Mouse (Mus musculus) intestine, postnatal 0 days (tissue): Measurements from ENCODE around the gene Smyd2. TPM values are rescaled to one million over a fixed set of nuclear protein-coding genes. Genes with fewer than 3 reads are reported as not detected.

Experiments used
- ATAC-seq: fragments of 200-750 bp; cut with Nextera tagmentation; 2 replicates; pipeline ENCODE4 v1.8.0; 2017; ENCODE audit warnings: mild to moderate bottlenecking, moderate TSS enrichment, moderate library complexity
- H3K27ac ChIP-seq: fragments of 300-500 bp; sonication (generic); 2 replicates; pipeline ENCODE4 v1.5.1; 2014; ENCODE audit warnings: mild to moderate bottlenecking, low read depth, low read length, moderate library complexity
- H3K27me3 ChIP-seq: fragments of 300-500 bp; sonication (generic); replicated peaks from 2 replicates; pipeline ENCODE4 v1.6.1; 2014; ENCODE audit warnings: low read length, mixed read lengths; ENCODE audit not compliant: control insufficient read depth, insufficient read depth
- H3K36me3 ChIP-seq: fragments of 300-500 bp; sonication (generic); 2 replicates; pipeline ENCODE4 v1.6.1; 2014; ENCODE audit warnings: mild to moderate bottlenecking, moderate library complexity; ENCODE audit not compliant: control insufficient read depth, insufficient read depth
- H3K4me1 ChIP-seq: fragments of 300-500 bp; sonication (generic); replicated peaks from 2 replicates; pipeline ENCODE4 v1.6.1; 2014; ENCODE audit warnings: antibody characterized with exemption, low read length, mixed read lengths; ENCODE audit not compliant: control insufficient read depth, insufficient read depth
- H3K4me2 ChIP-seq: fragments of 300-500 bp; sonication (generic); replicated peaks from 2 replicates; pipeline ENCODE4 v1.6.1; 2014; ENCODE audit warnings: low read depth, mild to moderate bottlenecking, moderate library complexity
- H3K4me3 ChIP-seq: fragments of 300-500 bp; sonication (generic); 2 replicates; pipeline ENCODE4 v1.5.1; 2014; ENCODE audit warnings: low read depth, low read length
- H3K9ac ChIP-seq: fragments of 300-500 bp; sonication (generic); 2 replicates; pipeline ENCODE4 v1.6.1; 2014; ENCODE audit warnings: mild to moderate bottlenecking, low read depth, low read length
- H3K9me3 ChIP-seq: fragments of 300-500 bp; sonication (generic); 2 replicates; pipeline ENCODE4 v1.6.1; 2016; ENCODE audit warnings: mixed run types; ENCODE audit not compliant: control insufficient read depth
- CTCF ChIP-seq: sonication (generic); IDR thresholded peaks from 2 replicates; pipeline ENCODE4 v1.5.1; 2016; ENCODE audit warnings: low read depth, mild to moderate bottlenecking, control low read depth, antibody characterized with exemption, moderate library complexity
- WGBS: fragments of 180-500 bp; shearing (Covaris S2); extraction: QIAGEN DNeasy Blood & Tissue Kit; methylation state at CpG from one replicate; pipeline ENCODE4 v1.1.7; 2014; 5-methylcytosine and 5-hydroxymethylcytosine counted together
- polyA plus RNA-seq: library from polyadenylated mRNA; unstranded; fragments of >200 nt; fragmentation: Nextera tagmentation; extraction: Ambion mirVana; gene quantifications from 2 replicates; pipeline ENCODE4 v1.2.1, GENCODE M21; 2015

Gene Smyd2
- polyA plus RNA-seq, 1 experiment from 2014 or later: 48.1 TPM

DNA sequence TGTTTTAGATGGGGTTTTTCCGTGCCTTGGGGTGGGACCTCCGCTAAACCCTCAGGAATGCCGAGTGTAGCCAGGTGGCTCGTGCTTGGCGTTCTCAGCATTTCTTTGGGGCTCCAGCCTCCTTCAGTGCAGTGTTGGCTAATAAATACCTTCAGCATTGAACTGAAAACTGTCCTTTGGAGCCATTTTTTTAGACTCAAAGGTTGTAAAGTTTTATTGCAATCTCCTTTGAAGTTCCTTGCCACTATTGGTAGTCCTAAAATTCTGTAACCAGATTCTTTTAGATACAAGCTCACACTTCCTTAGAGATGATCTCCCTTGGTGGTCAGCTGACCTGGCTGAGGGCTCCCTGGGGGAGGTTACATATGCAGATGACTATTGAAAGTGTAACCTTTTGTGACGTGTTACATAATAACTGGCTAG lies 46.7 kb downstream of the Smyd2 start:
- Histone ChIP-seq H3K27me3 (no peaks in the 10 kb centered on the region), H3K4me1 (0 out of 2 replicates have a peak, but pooled peaks cover 6% of the 10 kb centered on the region), H3K4me3 (peak overlapping the region; percentile 13; the same call in 1 of the 2 replicates), H3K9me3 (no peaks in the 10 kb centered on the region), H3K4me2 (peak overlapping the region; percentile 57), H3K9ac (no peak overlapping the region), H3K36me3 (no peaks in the 10 kb centered on the region; the same call in 1 of the 2 replicates), H3K27ac (no peak overlapping the region)
- TF ChIP-seq CTCF: no peak
- peak; percentile 63 for ATAC-seq
- 21% methylated on average over 6 of the region's 6 CpGs for WGBS

DNA sequence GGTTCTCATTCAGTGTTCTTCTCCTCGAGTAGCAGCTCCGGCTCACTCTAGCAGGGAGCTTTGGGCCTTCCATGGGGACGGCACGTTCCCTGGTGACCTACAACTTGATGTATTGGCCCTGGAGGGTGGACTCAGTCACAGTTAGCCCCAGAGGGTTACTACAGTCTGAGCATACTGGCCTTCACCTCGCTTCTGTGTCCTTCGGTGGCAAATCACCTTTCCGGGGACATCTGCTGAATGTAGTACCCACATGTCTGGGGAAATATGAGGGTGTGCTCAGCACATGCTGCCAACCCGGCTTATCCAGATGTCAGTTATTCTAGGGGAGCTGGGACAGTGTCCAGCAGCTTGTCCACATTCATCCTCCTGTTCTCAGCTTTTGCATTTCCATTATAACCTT lies 48.6 kb downstream of the Smyd2 start:
- H3K9ac ChIP-seq: no peak overlapping the region
- H3K4me1 ChIP-seq: 0 out of 2 replicates have a peak, but pooled peaks cover 6% of the 10 kb centered on the region
- 89% methylated on average over 8 of the region's 8 CpGs for WGBS
- no peak overlapping the region for H3K4me2 ChIP-seq
- no peaks in the 10 kb centered on the region for H3K36me3 ChIP-seq
- H3K9me3 ChIP-seq: no peaks in the 10 kb centered on the region
- no peak for TF ChIP-seq CTCF
- H3K4me3 ChIP-seq: no peak overlapping the region
- ATAC-seq: no peak
- no peaks in the 10 kb centered on the region for H3K27me3 ChIP-seq
- H3K27ac ChIP-seq: no peak overlapping the region

DNA sequence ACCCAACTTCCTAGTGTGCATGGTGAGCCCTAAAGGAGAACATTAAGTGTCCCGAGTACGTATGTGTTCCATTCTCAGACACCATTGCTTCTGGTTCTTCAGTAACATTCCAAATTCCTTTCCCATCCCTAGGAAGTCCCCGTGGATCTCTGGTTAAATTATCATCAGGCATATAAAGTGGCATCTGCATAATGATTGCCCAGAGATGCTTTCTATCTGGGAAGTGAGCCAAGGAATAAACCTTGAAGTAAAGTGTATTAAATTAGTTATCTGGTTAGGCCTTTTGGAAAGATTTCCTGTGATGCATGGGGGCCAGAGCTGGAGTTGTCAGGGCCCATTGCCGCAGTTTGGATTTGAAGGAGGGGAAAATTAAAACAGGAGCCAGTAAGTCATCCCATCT lies 50.1 kb downstream of the Smyd2 start:
- no peak for ATAC-seq
- no peak for TF ChIP-seq CTCF
- peaks cover 9% of the 10 kb centered on the region; the same call in 1 of the 2 replicates for H3K4me1 ChIP-seq
- H3K36me3 ChIP-seq: no peaks in the 10 kb centered on the region; the same call in 1 of the 2 replicates
- H3K9ac ChIP-seq: no peak overlapping the region
- no peak overlapping the region for H3K4me3 ChIP-seq
- no peaks in the 10 kb centered on the region for H3K9me3 ChIP-seq
- no peaks in the 10 kb centered on the region for H3K27me3 ChIP-seq
- 69% methylated on average over 4 of the region's 4 CpGs for WGBS
- no peak overlapping the region for H3K27ac ChIP-seq
- no peak overlapping the region for H3K4me2 ChIP-seq

DNA sequence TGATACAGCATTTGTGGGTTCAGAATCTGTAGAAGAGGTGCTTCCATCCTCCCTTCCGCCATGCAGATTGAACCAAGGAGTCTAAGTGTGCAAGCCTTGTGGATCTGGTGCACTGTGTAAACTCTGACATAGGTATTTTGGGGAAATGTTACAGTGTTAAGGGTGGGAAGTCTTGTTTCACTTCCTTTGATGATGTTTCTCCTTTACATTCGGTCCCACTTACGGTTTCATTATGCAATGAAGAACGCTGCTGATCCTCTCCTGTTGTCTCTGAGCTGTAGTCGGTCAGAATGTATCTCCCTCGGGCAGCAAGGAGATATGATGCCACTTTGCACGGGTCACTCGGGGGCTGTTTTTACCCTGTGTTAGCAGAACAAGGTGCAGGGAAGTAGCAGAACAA lies 50.5 kb downstream of the Smyd2 start:
- Histone ChIP-seq H3K9ac (no peak overlapping the region), H3K4me2 (no peak overlapping the region), H3K4me1 (peaks cover 9% of the 10 kb centered on the region; the same call in 1 of the 2 replicates), H3K36me3 (no peaks in the 10 kb centered on the region; the same call in 1 of the 2 replicates), H3K4me3 (no peak overlapping the region), H3K9me3 (no peaks in the 10 kb centered on the region), H3K27me3 (no peaks in the 10 kb centered on the region), H3K27ac (no peak overlapping the region)
- ATAC-seq: no peak
- WGBS: 87% methylated on average over 8 of the region's 8 CpGs
- no peak for TF ChIP-seq CTCF

DNA sequence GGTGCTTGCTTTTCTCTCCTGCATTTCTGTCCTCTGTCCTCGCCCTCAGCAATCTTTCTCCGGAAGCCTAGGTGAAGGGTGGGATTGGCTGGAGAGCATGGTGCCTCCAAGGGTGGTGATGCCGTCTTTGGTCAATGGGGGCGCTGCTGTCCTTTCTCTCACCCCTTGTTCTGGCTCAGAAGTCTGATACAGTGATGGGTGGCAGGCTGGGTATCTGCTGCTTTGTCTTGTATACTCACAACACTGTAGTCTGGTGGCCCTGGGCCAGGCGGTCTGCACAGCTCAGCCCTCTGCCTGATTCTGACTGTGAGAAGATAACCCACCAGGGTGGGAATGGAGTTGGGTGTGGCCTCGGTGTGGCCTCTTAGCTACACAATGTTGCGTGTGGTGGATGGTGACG lies 51.6 kb downstream of the Smyd2 start:
- no peak overlapping the region for H3K27ac ChIP-seq
- no peak for ATAC-seq
- no peaks in the 10 kb centered on the region for H3K9me3 ChIP-seq
- H3K4me1 ChIP-seq: peaks cover 9% of the 10 kb centered on the region; the same call in 1 of the 2 replicates
- H3K27me3 ChIP-seq: no peaks in the 10 kb centered on the region
- no peaks in the 10 kb centered on the region; the same call in 1 of the 2 replicates for H3K36me3 ChIP-seq
- H3K4me2 ChIP-seq: no peak overlapping the region
- 83% methylated on average over 8 of the region's 8 CpGs for WGBS
- H3K4me3 ChIP-seq: no peak overlapping the region
- TF ChIP-seq CTCF: peak; percentile 60
- H3K9ac ChIP-seq: no peak overlapping the region

DNA sequence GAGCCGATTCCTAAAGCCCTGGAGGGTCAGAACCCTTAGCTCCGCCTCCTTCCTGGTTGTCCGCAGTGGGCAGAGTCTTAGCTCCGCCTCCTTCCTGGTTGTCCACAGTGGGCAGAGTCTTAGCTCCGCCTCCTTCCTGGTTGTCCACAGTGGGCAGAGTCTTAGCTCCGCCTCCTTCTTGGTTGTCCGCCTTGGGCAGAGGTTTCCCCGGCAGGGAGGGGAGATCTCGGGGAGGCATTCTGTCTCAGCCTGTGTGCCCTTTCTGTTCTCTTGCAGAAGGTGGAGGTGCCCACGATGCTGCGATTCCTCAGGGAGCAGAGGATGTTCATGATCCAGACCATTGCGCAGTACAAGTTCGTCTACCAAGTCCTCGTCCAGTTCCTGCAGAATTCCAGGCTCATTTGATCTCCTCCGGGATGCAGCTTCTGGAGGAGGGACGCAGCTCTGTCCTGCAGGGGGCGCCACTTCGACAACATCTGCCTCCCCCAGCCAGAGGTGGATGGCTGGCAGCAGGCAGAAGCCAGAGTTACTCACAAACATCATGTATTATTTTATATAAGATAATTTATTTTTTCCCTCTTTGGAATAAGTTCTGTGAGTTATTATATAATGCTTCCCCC lies 52.4 kb downstream of the Smyd2 start:
- WGBS: 91% methylated on average over 18 of the region's 18 CpGs
- Histone ChIP-seq H3K36me3 (no peaks in the 10 kb centered on the region; the same call in 1 of the 2 replicates), H3K9ac (no peak overlapping the region), H3K4me2 (no peak overlapping the region), H3K27ac (no peak overlapping the region), H3K9me3 (no peaks in the 10 kb centered on the region), H3K4me1 (peaks cover 3% of the 10 kb centered on the region; the same call in 1 of the 2 replicates), H3K4me3 (no peak overlapping the region), H3K27me3 (no peaks in the 10 kb centered on the region)
- TF ChIP-seq CTCF: peak; percentile 59
- ATAC-seq: no peak
